Mouse (Mus musculus): ENCODE results near the gene Mgmt. TPM values are rescaled to one million over a fixed set of nuclear protein-coding genes. Genes with fewer than 3 reads are reported as not detected.

Gene Mgmt
- polyA plus RNA-seq, 1 experiment from 2014 or later, result 4.0 TPM

DNA sequence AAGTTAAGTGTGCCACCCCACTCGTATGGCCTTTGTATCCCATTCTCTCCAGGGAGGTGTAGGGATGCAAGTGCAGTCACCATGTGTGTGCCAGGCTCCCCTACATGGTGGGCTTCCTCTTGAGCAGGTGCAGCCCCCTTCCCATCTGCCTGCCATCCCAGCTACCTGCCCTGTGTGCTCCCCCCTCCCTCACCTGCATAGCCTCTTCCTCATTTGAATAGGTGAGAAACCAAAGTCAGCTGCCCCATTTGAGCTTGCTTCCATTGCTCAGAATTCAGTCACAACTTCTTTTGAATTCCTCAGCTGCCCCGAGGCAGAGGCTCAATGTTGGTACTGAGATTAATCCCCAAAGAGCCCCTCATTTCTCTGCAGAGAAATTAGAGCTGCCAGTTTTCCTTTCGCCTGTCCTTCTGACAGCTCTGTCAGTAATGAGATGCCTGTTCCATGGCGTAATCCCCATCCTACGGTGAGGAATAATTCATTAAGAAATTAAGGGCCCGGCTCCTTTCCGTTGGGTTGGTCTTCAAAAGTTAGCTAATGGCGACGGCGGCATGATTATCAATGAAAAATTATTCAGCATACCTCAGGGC lies 208.3 kb downstream of the Mgmt start:
- Histone ChIP-seq H3K9ac (no peak overlapping the region), H3K27me3 (replicated peaks) (no peaks in the 10 kb centered on the region; the same call in 1 of the 2 replicates), H3K4me2 (no peak overlapping the region), H3K36me3 (no peaks in the 10 kb centered on the region), H3K4me1 (replicated peaks) (no peaks in the 10 kb centered on the region), H3K27ac (ENCODE audit: poor library complexity, severe bottlenecking) (no peak overlapping the region), H3K4me3 (no peak overlapping the region), H3K9me3 (replicated peaks) (no peaks in the 10 kb centered on the region)
- 82% methylated on average over 10 of the region's 10 CpGs for WGBS
- no peak for ATAC-seq (ENCODE audit: insufficient number of reproducible peaks, low FRiP score)

GRCm38 (mm10) chr7:137112101-137112500 lies 217.7 kb downstream of the Mgmt start:
- no peak overlapping the region for H3K4me3 ChIP-seq
- 90% methylated on average over 4 of the region's 4 CpGs for WGBS
- no peak overlapping the region for H3K4me2 ChIP-seq
- H3K4me1 ChIP-seq (replicated peaks), result no peaks in the 10 kb centered on the region
- H3K27me3 ChIP-seq (replicated peaks), result no peaks in the 10 kb centered on the region
- H3K9me3 ChIP-seq (replicated peaks), result 0 out of 2 replicates have a peak, but pooled peaks cover 11% of the 10 kb centered on the region
- no peak overlapping the region for H3K9ac ChIP-seq
- ATAC-seq (ENCODE audit: insufficient number of reproducible peaks, low FRiP score), result no peak
- no peaks in the 10 kb centered on the region for H3K36me3 ChIP-seq
- no peak overlapping the region for H3K27ac ChIP-seq (ENCODE audit: poor library complexity, severe bottlenecking)

DNA sequence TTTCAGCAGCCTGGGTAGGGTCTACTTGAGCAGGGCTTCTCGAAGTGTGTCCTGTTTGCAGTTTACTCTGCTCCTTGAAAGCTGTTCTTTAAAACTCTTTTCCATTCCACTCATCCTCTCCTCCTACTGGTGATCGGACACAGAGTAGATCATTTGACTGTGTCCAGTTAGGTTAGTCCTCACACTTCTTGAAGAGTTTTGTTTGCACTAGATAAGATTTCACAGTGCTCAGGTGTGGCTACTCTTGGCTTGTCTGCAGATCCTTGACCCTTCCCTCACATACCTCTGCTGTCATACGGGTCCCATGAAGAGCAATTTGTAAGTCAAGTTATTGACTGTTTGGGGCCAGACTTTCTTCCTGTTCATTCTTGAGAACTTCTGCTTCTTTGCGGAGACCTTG lies 221.8 kb downstream of the Mgmt start:
- 0 out of 2 replicates have a peak, but pooled peaks cover 11% of the 10 kb centered on the region for H3K9me3 ChIP-seq (replicated peaks)
- H3K27me3 ChIP-seq (replicated peaks), result no peaks in the 10 kb centered on the region
- H3K4me1 ChIP-seq (replicated peaks), result peaks cover 6% of the 10 kb centered on the region; the same call in 1 of the 2 replicates
- H3K9ac ChIP-seq, result no peak overlapping the region
- H3K27ac ChIP-seq (ENCODE audit: poor library complexity, severe bottlenecking), result no peak overlapping the region
- H3K4me2 ChIP-seq, result no peak overlapping the region
- H3K4me3 ChIP-seq, result no peak overlapping the region
- 62% methylated on average over 4 of the region's 4 CpGs for WGBS
- no peak for ATAC-seq (ENCODE audit: insufficient number of reproducible peaks, low FRiP score)
- H3K36me3 ChIP-seq, result no peaks in the 10 kb centered on the region

GRCm38 (mm10) chr7:137121243-137121858 lies 226.9 kb downstream of the Mgmt start:
- no peak overlapping the region for H3K9ac ChIP-seq
- no peak overlapping the region for H3K27ac ChIP-seq (ENCODE audit: poor library complexity, severe bottlenecking)
- WGBS, result 68% methylated on average over 16 of the region's 16 CpGs
- H3K9me3 ChIP-seq (replicated peaks), result no peaks in the 10 kb centered on the region
- H3K4me3 ChIP-seq, result no peak overlapping the region
- H3K27me3 ChIP-seq (replicated peaks), result no peaks in the 10 kb centered on the region
- H3K36me3 ChIP-seq, result no peaks in the 10 kb centered on the region
- H3K4me1 ChIP-seq (replicated peaks), result peaks cover 10% of the 10 kb centered on the region; the same call in 1 of the 2 replicates
- no peak overlapping the region for H3K4me2 ChIP-seq
- no peak for ATAC-seq (ENCODE audit: insufficient number of reproducible peaks, low FRiP score)

DNA sequence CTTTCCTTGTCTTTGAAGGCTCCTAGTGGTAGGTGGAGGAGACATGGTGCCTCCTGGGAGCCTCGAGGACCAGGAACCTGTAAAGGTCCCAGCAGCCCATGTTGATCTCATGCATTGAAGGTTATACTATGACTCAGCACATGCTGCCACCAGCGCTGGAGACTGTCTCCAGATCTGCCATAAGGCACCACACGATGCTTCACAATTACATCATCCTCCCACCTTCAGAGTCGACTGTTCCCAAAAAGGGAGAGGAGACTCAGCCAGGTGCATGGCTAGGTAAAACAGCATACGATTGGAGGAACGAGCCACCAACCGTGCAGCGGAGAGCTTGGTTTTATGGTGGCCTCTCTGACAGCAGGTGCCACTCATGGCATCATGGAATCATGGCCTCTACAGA lies 234.3 kb downstream of the Mgmt start:
- WGBS, result 84% methylated on average over 8 of the region's 8 CpGs
- no peak overlapping the region for H3K4me3 ChIP-seq
- no peaks in the 10 kb centered on the region for H3K9me3 ChIP-seq (replicated peaks)
- ATAC-seq (ENCODE audit: insufficient number of reproducible peaks, low FRiP score), result no peak
- no peaks in the 10 kb centered on the region for H3K27me3 ChIP-seq (replicated peaks)
- no peak overlapping the region for H3K27ac ChIP-seq (ENCODE audit: poor library complexity, severe bottlenecking)
- no peak overlapping the region for H3K9ac ChIP-seq
- H3K36me3 ChIP-seq, result no peaks in the 10 kb centered on the region
- no peak overlapping the region for H3K4me2 ChIP-seq
- peaks cover 9% of the 10 kb centered on the region for H3K4me1 ChIP-seq (replicated peaks)

DNA sequence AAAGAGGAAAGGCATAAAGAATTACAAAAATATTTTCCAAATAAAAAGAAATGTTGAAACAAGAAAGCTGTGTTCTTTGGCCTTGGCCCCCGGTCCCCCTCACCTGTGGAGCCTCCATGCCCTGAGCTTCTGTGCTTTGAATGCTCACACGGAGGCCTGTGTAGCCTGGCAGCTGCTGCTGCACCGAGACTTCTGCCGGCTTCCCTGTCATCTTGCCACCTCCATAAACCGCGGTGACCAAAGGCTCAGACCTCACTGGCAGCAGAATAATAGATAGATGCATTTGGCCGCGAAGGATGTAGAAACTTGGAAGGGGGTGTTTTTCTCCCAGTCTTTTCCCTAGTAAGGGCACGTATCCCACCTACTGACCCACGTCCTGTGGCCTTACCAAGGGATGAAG lies 235.8 kb downstream of the Mgmt start:
- Histone ChIP-seq H3K9ac (no peak overlapping the region), H3K27ac (ENCODE audit: poor library complexity, severe bottlenecking) (no peak overlapping the region), H3K9me3 (replicated peaks) (no peaks in the 10 kb centered on the region), H3K4me3 (no peak overlapping the region), H3K4me2 (no peak overlapping the region), H3K27me3 (replicated peaks) (no peaks in the 10 kb centered on the region), H3K4me1 (replicated peaks) (peaks cover 9% of the 10 kb centered on the region), H3K36me3 (no peaks in the 10 kb centered on the region)
- 78% methylated on average over 10 of the region's 10 CpGs for WGBS
- ATAC-seq (ENCODE audit: insufficient number of reproducible peaks, low FRiP score), result no peak

DNA sequence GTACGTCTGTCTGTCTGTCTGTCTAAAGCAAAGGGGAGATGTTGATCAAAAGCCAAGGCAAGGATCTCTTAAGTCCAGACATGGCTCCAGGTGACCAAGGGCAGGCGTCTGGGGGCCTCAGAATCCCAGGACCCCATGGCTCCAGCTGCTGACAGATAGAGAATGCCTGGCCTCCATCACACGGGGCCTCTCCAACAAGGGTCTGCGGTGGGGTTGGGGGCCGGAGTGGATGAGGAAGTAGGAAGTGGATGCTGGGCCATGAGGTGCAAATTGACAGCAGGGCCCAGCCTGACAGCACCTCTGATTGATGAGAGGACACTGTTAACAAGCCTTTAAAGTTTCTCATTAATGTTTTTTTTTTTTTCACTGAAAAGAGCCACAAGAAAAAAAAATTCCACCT lies 237.5 kb downstream of the Mgmt start:
- Histone ChIP-seq H3K4me1 (replicated peaks) (peaks cover 9% of the 10 kb centered on the region), H3K27me3 (replicated peaks) (no peaks in the 10 kb centered on the region), H3K4me2 (no peak overlapping the region), H3K36me3 (no peaks in the 10 kb centered on the region), H3K27ac (ENCODE audit: poor library complexity, severe bottlenecking) (no peak overlapping the region), H3K9ac (no peak overlapping the region), H3K4me3 (no peak overlapping the region), H3K9me3 (replicated peaks) (no peaks in the 10 kb centered on the region)
- no peak for ATAC-seq (ENCODE audit: insufficient number of reproducible peaks, low FRiP score)
- 26% methylated on average over 5 of the region's 5 CpGs for WGBS

GRCm38 (mm10) chr7:137138101-137138500 lies 243.7 kb downstream of the Mgmt start:
- Histone ChIP-seq H3K4me1 (replicated peaks) (0 out of 2 replicates have a peak, but pooled peaks cover 6% of the 10 kb centered on the region), H3K4me3 (no peak overlapping the region), H3K4me2 (no peak overlapping the region), H3K9ac (no peak overlapping the region), H3K27me3 (replicated peaks) (no peaks in the 10 kb centered on the region), H3K9me3 (replicated peaks) (0 out of 2 replicates have a peak, but pooled peaks cover 3% of the 10 kb centered on the region), H3K27ac (ENCODE audit: poor library complexity, severe bottlenecking) (no peak overlapping the region), H3K36me3 (no peaks in the 10 kb centered on the region)
- no peak for ATAC-seq (ENCODE audit: insufficient number of reproducible peaks, low FRiP score)
- WGBS, result 69% methylated on average over 5 of the region's 5 CpGs

- H3K9ac ChIP-seq, result no peak overlapping the region
- ATAC-seq (ENCODE audit: insufficient number of reproducible peaks, low FRiP score), result no peak
- 56% methylated on average over 7 of the region's 7 CpGs for WGBS
These were observed 245.9 kb downstream of the Mgmt start for GRCm38 (mm10) chr7:137140321-137140720.

DNA sequence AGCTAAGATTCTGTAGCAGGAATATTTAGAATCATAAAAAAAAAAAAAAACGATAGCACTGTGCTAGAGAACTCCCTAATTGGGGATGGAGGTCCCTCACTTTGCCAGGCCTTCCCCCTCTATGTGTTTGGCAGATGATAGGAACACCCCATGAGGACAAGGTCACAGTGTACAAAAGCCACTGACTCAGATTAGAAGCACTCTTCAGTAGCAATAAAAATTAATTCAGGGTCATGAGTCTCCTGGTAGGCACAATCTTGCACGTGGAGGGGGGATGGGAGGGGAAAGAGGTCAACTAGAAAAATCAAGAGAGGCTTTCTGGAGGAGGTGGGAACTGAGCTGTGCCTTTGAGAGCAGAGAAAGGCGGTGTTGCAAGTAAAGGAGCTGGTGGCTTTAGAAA lies 247.0 kb downstream of the Mgmt start:
- H3K36me3 ChIP-seq, result no peaks in the 10 kb centered on the region
- no peak overlapping the region for H3K4me2 ChIP-seq
- H3K9me3 ChIP-seq (replicated peaks), result 0 out of 2 replicates have a peak, but pooled peaks cover 6% of the 10 kb centered on the region
- no peak overlapping the region for H3K4me3 ChIP-seq
- no peak overlapping the region for H3K9ac ChIP-seq
- no peaks in the 10 kb centered on the region for H3K27me3 ChIP-seq (replicated peaks)
- 52% methylated on average over 3 of the region's 3 CpGs for WGBS
- H3K4me1 ChIP-seq (replicated peaks), result 0 out of 2 replicates have a peak, but pooled peaks cover 6% of the 10 kb centered on the region
- no peak for ATAC-seq (ENCODE audit: insufficient number of reproducible peaks, low FRiP score)
- no peak overlapping the region for H3K27ac ChIP-seq (ENCODE audit: poor library complexity, severe bottlenecking)

More at GRCm38 (mm10) chr7:137140321-137140720, 245.9 kb downstream of the Mgmt start:
- H3K36me3 ChIP-seq, result no peaks in the 10 kb centered on the region
- H3K9me3 ChIP-seq (replicated peaks), result 0 out of 2 replicates have a peak, but pooled peaks cover 6% of the 10 kb centered on the region
- H3K27ac ChIP-seq (ENCODE audit: poor library complexity, severe bottlenecking), result no peak overlapping the region
- no peak overlapping the region for H3K4me2 ChIP-seq
- 0 out of 2 replicates have a peak, but pooled peaks cover 6% of the 10 kb centered on the region for H3K4me1 ChIP-seq (replicated peaks)
- H3K27me3 ChIP-seq (replicated peaks), result no peaks in the 10 kb centered on the region
- H3K4me3 ChIP-seq, result no peak overlapping the region

DNA sequence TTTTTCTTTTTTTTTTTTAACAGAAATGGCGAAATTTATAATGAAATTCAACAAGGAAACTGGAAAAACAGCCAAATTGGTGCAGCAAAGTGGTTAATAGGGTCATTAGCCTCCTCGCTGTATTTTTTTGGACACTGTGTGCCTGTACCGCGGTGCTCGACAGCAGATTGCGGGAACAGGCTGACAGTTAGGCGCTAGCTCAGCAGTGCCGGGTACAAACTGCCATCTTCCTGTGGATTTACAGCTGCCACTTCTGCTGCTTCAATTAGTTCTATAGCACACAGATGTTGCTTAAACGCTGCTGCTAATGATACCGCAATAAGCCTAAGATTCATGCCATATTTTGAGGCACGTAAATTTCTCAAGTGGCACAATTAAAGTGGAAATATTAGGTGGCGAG lies 252.7 kb downstream of the Mgmt start:
- Histone ChIP-seq H3K27me3 (replicated peaks) (peaks cover 4% of the 10 kb centered on the region; the same call in 1 of the 2 replicates), H3K9ac (no peak overlapping the region), H3K4me1 (replicated peaks) (no peaks in the 10 kb centered on the region), H3K9me3 (replicated peaks) (0 out of 2 replicates have a peak, but pooled peaks cover 6% of the 10 kb centered on the region), H3K36me3 (no peaks in the 10 kb centered on the region), H3K4me3 (no peak overlapping the region), H3K27ac (ENCODE audit: poor library complexity, severe bottlenecking) (no peak overlapping the region), H3K4me2 (no peak overlapping the region)
- 83% methylated on average over 12 of the region's 12 CpGs for WGBS
- ATAC-seq (ENCODE audit: insufficient number of reproducible peaks, low FRiP score), result no peak

All from heart, embryonic 12.5 days (tissue).